Comparison of ENCODE assay signal across 8 mouse cellular contexts in the genomic region with DNA sequence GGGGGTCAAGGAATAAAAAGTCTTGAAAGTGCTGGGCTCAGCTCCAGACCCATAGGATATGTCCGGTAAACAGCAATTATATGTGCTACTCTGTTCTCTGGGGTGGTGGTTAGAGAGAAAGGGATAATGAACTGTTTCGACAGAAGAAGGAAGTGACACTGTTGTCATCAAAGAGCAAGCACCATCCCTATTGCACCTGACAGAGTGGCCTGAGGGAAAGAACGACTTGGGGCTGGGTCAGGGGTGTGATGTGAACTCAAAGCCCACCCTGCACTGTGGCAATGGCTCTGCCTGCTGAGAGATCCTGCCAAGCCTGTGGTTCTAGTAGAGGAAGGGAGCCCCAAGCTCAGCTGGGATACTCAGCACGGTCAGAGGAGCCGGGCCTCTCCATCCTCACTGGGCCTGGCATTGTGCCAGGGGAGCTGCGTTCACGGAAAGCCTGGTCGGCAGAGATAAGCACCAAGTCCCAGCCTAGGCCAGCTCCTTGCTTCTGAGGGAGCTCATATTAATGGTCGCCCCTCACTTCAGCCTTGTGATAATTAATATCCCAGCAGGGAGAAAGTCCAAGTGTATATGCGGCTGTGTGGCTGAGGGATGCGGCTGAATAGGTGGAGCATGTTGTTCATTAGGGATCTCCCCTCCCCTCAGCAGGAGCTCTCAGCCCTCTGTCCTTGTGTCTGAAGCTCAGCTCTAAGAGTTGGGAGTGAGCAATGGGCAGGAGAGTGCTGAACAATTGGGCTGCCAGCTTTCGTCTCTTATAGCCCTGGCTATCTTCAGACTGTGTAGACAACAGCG.
A peak's percentile ranks its signal among the peaks of the same experiment; 100 is the strongest.
DNase-seq lines count a peak whose midpoint lies in the region; ATAC-seq and TF ChIP-seq lines count a peak whose summit lies in the region.

No protein-coding gene starts in this region.

- DNase-seq in hindbrain, embryonic 14.5 days (ENCODE audit: low spot score), result no peak
- peak; percentile 81 for DNase-seq in liver
- no peak for DNase-seq in frontal cortex, postnatal 25 days (ENCODE audit: low spot score in 2 of 2)
- DNase-seq in left cerebral cortex, postnatal 14 days (ENCODE audit: low spot score in 2 of 2), result no peak

- no peak for TF ChIP-seq CTCF in embryonic fibroblast, embryonic 13.5 days (IDR thresholded peaks at IDR 0.05; ENCODE audit: borderline replicate concordance, insufficient read depth, low read length)

- H3K4me2 ChIP-seq in hindbrain, embryonic 15.5 days, result no peak overlapping the region
- H3K4me2 ChIP-seq in hindbrain, embryonic 14.5 days (replicated peaks), result no peak overlapping the region
- no peak overlapping the region for H3K4me2 ChIP-seq in heart, embryonic 16.5 days (ENCODE audit: low read depth, low read length)
- no peak overlapping the region for H3K4me2 ChIP-seq in midbrain, embryonic 16.5 days (ENCODE audit: low read length)

- WGBS in hindbrain, embryonic 15.5 days, result 41% methylated on average over 13 of the region's 13 CpGs
- WGBS in hindbrain, embryonic 14.5 days, result 44% methylated on average over 13 of the region's 13 CpGs
- 22% methylated on average over 13 of the region's 13 CpGs for WGBS in heart, embryonic 16.5 days
- 37% methylated on average over 13 of the region's 13 CpGs for WGBS in midbrain, embryonic 16.5 days

- H3K4me3 ChIP-seq in hindbrain, embryonic 15.5 days, result no peak overlapping the region
- no peak overlapping the region for H3K4me3 ChIP-seq in hindbrain, embryonic 14.5 days (replicated peaks; ENCODE audit: low read length)
- H3K4me3 ChIP-seq in embryonic fibroblast, embryonic 13.5 days (ENCODE audit: insufficient read depth, low read length), result no peak overlapping the region
- no peak overlapping the region for H3K4me3 ChIP-seq in heart, embryonic 16.5 days (ENCODE audit: low read length)
- H3K4me3 ChIP-seq in midbrain, embryonic 16.5 days (ENCODE audit: low read depth, low read length), result no peak overlapping the region

- intact Hi-C loops in left cerebral cortex, postnatal 14 days (cut with DNase I), result no loop called here

- no peak overlapping the region for H3K27ac ChIP-seq in hindbrain, embryonic 15.5 days (replicated peaks)
- H3K27ac ChIP-seq in hindbrain, embryonic 14.5 days, result no peak overlapping the region
- H3K27ac ChIP-seq in embryonic fibroblast, embryonic 13.5 days (ENCODE audit: insufficient read depth, low read length), result peak overlapping the region; percentile 92
- H3K27ac ChIP-seq in heart, embryonic 16.5 days (ENCODE audit: low read length), result no peak overlapping the region
- H3K27ac ChIP-seq in midbrain, embryonic 16.5 days (ENCODE audit: low read length), result no peak overlapping the region

- ATAC-seq in hindbrain, embryonic 15.5 days (ENCODE audit: low FRiP score, low read depth), result peak; percentile 37; the same call in 1 of the 2 replicates
- no peak; the same call in 1 of the 2 replicates for ATAC-seq in hindbrain, embryonic 14.5 days (ENCODE audit: low FRiP score)
- ATAC-seq in heart, embryonic 16.5 days (replicated peaks; ENCODE audit: extremely low read depth, insufficient read depth, low FRiP score), result peak; percentile 73
- ATAC-seq in midbrain, embryonic 16.5 days, result peak; percentile 78

- TF ChIP-seq POLR2A in embryonic fibroblast, embryonic 13.5 days (IDR thresholded peaks at IDR 0.05; ENCODE audit: low read depth, low read length), result no peak

- H3K27me3 ChIP-seq in hindbrain, embryonic 15.5 days, result peaks cover 15% of the 10 kb centered on the region
- H3K27me3 ChIP-seq in hindbrain, embryonic 14.5 days (ENCODE audit: control insufficient read depth, insufficient read depth, low read length), result peaks cover 14% of the 10 kb centered on the region
- H3K27me3 ChIP-seq in heart, embryonic 16.5 days (ENCODE audit: control insufficient read depth, insufficient read depth, low read length), result no peaks in the 10 kb centered on the region
- H3K27me3 ChIP-seq in midbrain, embryonic 16.5 days (ENCODE audit: control insufficient read depth, insufficient read depth, low read depth, low read length), result no peaks in the 10 kb centered on the region

- H3K9ac ChIP-seq in hindbrain, embryonic 15.5 days, result no peak overlapping the region
- no peak overlapping the region for H3K9ac ChIP-seq in hindbrain, embryonic 14.5 days
- no peak overlapping the region for H3K9ac ChIP-seq in heart, embryonic 16.5 days (ENCODE audit: low read length)
- H3K9ac ChIP-seq in midbrain, embryonic 16.5 days (ENCODE audit: low read depth, low read length), result no peak overlapping the region

- H3K9me3 ChIP-seq in hindbrain, embryonic 15.5 days, result no peaks in the 10 kb centered on the region
- H3K9me3 ChIP-seq in hindbrain, embryonic 14.5 days (ENCODE audit: control insufficient read depth, low read length), result no peaks in the 10 kb centered on the region
- peaks cover 5% of the 10 kb centered on the region for H3K9me3 ChIP-seq in heart, embryonic 16.5 days (replicated peaks; ENCODE audit: control insufficient read depth, low read length)
- H3K9me3 ChIP-seq in midbrain, embryonic 16.5 days (replicated peaks; ENCODE audit: control insufficient read depth, low read length, poor library complexity, severe bottlenecking), result no peaks in the 10 kb centered on the region

- H3K36me3 ChIP-seq in hindbrain, embryonic 15.5 days, result no peaks in the 10 kb centered on the region
- no peaks in the 10 kb centered on the region for H3K36me3 ChIP-seq in hindbrain, embryonic 14.5 days (replicated peaks; ENCODE audit: control insufficient read depth, insufficient read depth)
- no peaks in the 10 kb centered on the region for H3K36me3 ChIP-seq in heart, embryonic 16.5 days (ENCODE audit: control insufficient read depth, insufficient read depth)
- no peaks in the 10 kb centered on the region for H3K36me3 ChIP-seq in midbrain, embryonic 16.5 days (ENCODE audit: control insufficient read depth, insufficient read depth, low read length)

- H3K4me1 ChIP-seq in hindbrain, embryonic 15.5 days (replicated peaks), result peaks cover 4% of the 10 kb centered on the region; the same call in 1 of the 2 replicates
- 0 out of 2 replicates have a peak, but pooled peaks cover 5% of the 10 kb centered on the region for H3K4me1 ChIP-seq in hindbrain, embryonic 14.5 days (replicated peaks; ENCODE audit: control insufficient read depth, insufficient read depth, low read length)
- H3K4me1 ChIP-seq in embryonic fibroblast, embryonic 13.5 days (ENCODE audit: control insufficient read depth, insufficient read depth, low read length), result peaks cover 8% of the 10 kb centered on the region
- no peaks in the 10 kb centered on the region for H3K4me1 ChIP-seq in heart, embryonic 16.5 days (ENCODE audit: control insufficient read depth, insufficient read depth, low read length)
- H3K4me1 ChIP-seq in midbrain, embryonic 16.5 days (ENCODE audit: control insufficient read depth, insufficient read depth, low read length), result 0 out of 2 replicates have a peak, but pooled peaks cover 3% of the 10 kb centered on the region
